Mouse (Mus musculus) bone marrow, adult 2 months (tissue): Measurements from ENCODE around the gene Nid2.

Experiments used
- CTCF ChIP-seq: fragments of 200-500 bp; IDR thresholded peaks from 2 replicates; pipeline ENCODE4 v1.5.1; 2011; ENCODE audit warnings: low read length, control low read depth; ENCODE audit not compliant: control insufficient read depth, insufficient read depth
- POLR2A ChIP-seq: fragments of 200-500 bp; IDR thresholded peaks from 2 replicates; pipeline ENCODE4 v1.6.1; 2011; ENCODE audit warnings: low read depth, mild to moderate bottlenecking, control low read depth, low read length, borderline replicate concordance; ENCODE audit not compliant: control insufficient read depth

DNA sequence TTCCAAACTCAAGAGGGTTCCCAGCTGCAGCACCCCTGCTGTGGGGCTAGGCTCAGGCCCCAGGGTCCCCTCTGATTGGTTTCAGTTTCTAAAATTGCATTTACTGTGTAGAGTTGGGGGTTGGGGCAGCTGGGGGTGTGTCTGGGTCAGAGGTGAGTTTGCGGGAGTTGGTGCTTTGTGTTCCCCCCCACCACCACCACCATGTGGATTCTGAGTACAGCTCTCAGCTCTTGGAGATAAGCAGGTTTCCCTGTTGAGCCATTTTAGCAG, 15.2 kb downstream of the Nid2 start:
- TF ChIP-seq CTCF, result no peak
- no peak for TF ChIP-seq POLR2A
